Mouse (Mus musculus): Measurements from ENCODE around the gene Fam166a. TPM values are rescaled to one million over a fixed set of nuclear protein-coding genes. Genes with fewer than 3 reads are reported as not detected.
A peak's percentile ranks its signal among the peaks of the same experiment; 100 is the strongest.

Gene Fam166a
- polyA plus RNA-seq (2015; fragmentation: Nextera tagmentation; extraction: Ambion mirVana), result not detected in 2 replicates

- peaks cover 5% of the 10 kb centered on the region for H3K4me1 ChIP-seq
- no peak within 1 kb of the TSS for H3K27ac ChIP-seq (replicated peaks)
- H3K4me3 ChIP-seq, result no peak within 1 kb of the TSS
- no peak within 1 kb of the TSS for H3K9ac ChIP-seq
- H3K4me2 ChIP-seq, result no peak within 1 kb of the TSS
- peaks cover 23% of the 10 kb centered on the region for H3K36me3 ChIP-seq
- no peak for ATAC-seq (ENCODE audit: extremely low read depth, insufficient number of reproducible peaks, low FRiP score, low TSS enrichment)
- peaks cover 11% of the 10 kb centered on the region for H3K27me3 ChIP-seq (replicated peaks)
- H3K9me3 ChIP-seq, result no peaks in the 10 kb centered on the region
These were observed at the start of gene Fam166a for GRCm38 (mm10) chr2:25218445-25218844. Gene Fam166a, plus strand, starts transcription at chr2:25218745.

- WGBS, result 45% methylated on average over 5 of the region's 5 CpGs
These were observed 48.8 kb upstream of the Fam166a start for GRCm38 (mm10) chr2:25169778-25170177.

GRCm38 (mm10) chr2:25170326-25171100 is 48.0 kb upstream of the Fam166a start:
- H3K4me2 ChIP-seq, result no peak overlapping the region
- H3K9me3 ChIP-seq, result no peaks in the 10 kb centered on the region
- peak overlapping the region; percentile 17; the same call in 1 of the 2 replicates for H3K27ac ChIP-seq (replicated peaks)
- WGBS, result 56% methylated on average over 10 of the region's 10 CpGs
- ATAC-seq (ENCODE audit: extremely low read depth, insufficient number of reproducible peaks, low FRiP score, low TSS enrichment), result no peak
- no peak overlapping the region for H3K9ac ChIP-seq
- peaks cover 9% of the 10 kb centered on the region for H3K27me3 ChIP-seq (replicated peaks)
- H3K36me3 ChIP-seq, result no peaks in the 10 kb centered on the region
- no peak overlapping the region for H3K4me3 ChIP-seq
- peaks cover 36% of the 10 kb centered on the region for H3K4me1 ChIP-seq

More at GRCm38 (mm10) chr2:25169778-25170177, 48.8 kb upstream of the Fam166a start:
- Histone ChIP-seq H3K27ac (replicated peaks) (no peak overlapping the region), H3K4me2 (no peak overlapping the region), H3K27me3 (replicated peaks) (peaks cover 6% of the 10 kb centered on the region; the same call in 1 of the 2 replicates), H3K36me3 (no peaks in the 10 kb centered on the region), H3K9me3 (no peaks in the 10 kb centered on the region), H3K4me1 (peaks cover 36% of the 10 kb centered on the region), H3K9ac (no peak overlapping the region), H3K4me3 (no peak overlapping the region)
- ATAC-seq (ENCODE audit: extremely low read depth, insufficient number of reproducible peaks, low FRiP score, low TSS enrichment), result no peak

GRCm38 (mm10) chr2:25171101-25171768 is 47.3 kb upstream of the Fam166a start:
- H3K4me3 ChIP-seq, result no peak overlapping the region
- WGBS, result 80% methylated on average over 6 of the region's 6 CpGs
- peaks cover 16% of the 10 kb centered on the region for H3K27me3 ChIP-seq (replicated peaks)
- no peak overlapping the region for H3K27ac ChIP-seq (replicated peaks)
- H3K36me3 ChIP-seq, result no peaks in the 10 kb centered on the region
- no peak for ATAC-seq (ENCODE audit: extremely low read depth, insufficient number of reproducible peaks, low FRiP score, low TSS enrichment)
- no peaks in the 10 kb centered on the region for H3K9me3 ChIP-seq
- H3K4me2 ChIP-seq, result no peak overlapping the region
- H3K9ac ChIP-seq, result no peak overlapping the region
- peaks cover 38% of the 10 kb centered on the region for H3K4me1 ChIP-seq

GRCm38 (mm10) chr2:25171769-25172153 is 46.8 kb upstream of the Fam166a start:
- Histone ChIP-seq H3K27me3 (replicated peaks) (peaks cover 22% of the 10 kb centered on the region), H3K9me3 (no peaks in the 10 kb centered on the region), H3K4me2 (no peak overlapping the region), H3K4me3 (no peak overlapping the region), H3K9ac (no peak overlapping the region), H3K27ac (replicated peaks) (no peak overlapping the region), H3K4me1 (peaks cover 43% of the 10 kb centered on the region), H3K36me3 (no peaks in the 10 kb centered on the region)
- no peak for ATAC-seq (ENCODE audit: extremely low read depth, insufficient number of reproducible peaks, low FRiP score, low TSS enrichment)
- 70% methylated on average over 1 of the region's 1 CpGs for WGBS

GRCm38 (mm10) chr2:25172629-25173028 is 45.9 kb upstream of the Fam166a start:
- no peak overlapping the region for H3K4me3 ChIP-seq
- 47% methylated on average over 8 of the region's 8 CpGs for WGBS
- peaks cover 30% of the 10 kb centered on the region for H3K27me3 ChIP-seq (replicated peaks)
- no peak overlapping the region for H3K9ac ChIP-seq
- H3K4me1 ChIP-seq, result peaks cover 45% of the 10 kb centered on the region
- H3K4me2 ChIP-seq, result no peak overlapping the region
- H3K9me3 ChIP-seq, result no peaks in the 10 kb centered on the region
- ATAC-seq (ENCODE audit: extremely low read depth, insufficient number of reproducible peaks, low FRiP score, low TSS enrichment), result no peak
- H3K36me3 ChIP-seq, result no peaks in the 10 kb centered on the region
- H3K27ac ChIP-seq (replicated peaks), result no peak overlapping the region

GRCm38 (mm10) chr2:25173821-25174220 is 44.7 kb upstream of the Fam166a start:
- 88% methylated on average over 4 of the region's 4 CpGs for WGBS
- Histone ChIP-seq H3K27me3 (replicated peaks) (peaks cover 42% of the 10 kb centered on the region), H3K36me3 (no peaks in the 10 kb centered on the region), H3K4me1 (peaks cover 48% of the 10 kb centered on the region), H3K4me2 (no peak overlapping the region), H3K27ac (replicated peaks) (no peak overlapping the region), H3K4me3 (no peak overlapping the region), H3K9me3 (no peaks in the 10 kb centered on the region), H3K9ac (no peak overlapping the region)
- ATAC-seq (ENCODE audit: extremely low read depth, insufficient number of reproducible peaks, low FRiP score, low TSS enrichment), result no peak

- H3K4me3 ChIP-seq, result no peak overlapping the region
- no peak overlapping the region for H3K4me2 ChIP-seq
- H3K4me1 ChIP-seq, result peaks cover 47% of the 10 kb centered on the region
- H3K27me3 ChIP-seq (replicated peaks), result peaks cover 55% of the 10 kb centered on the region
- no peak for ATAC-seq (ENCODE audit: extremely low read depth, insufficient number of reproducible peaks, low FRiP score, low TSS enrichment)
- no peak overlapping the region for H3K27ac ChIP-seq (replicated peaks)
- H3K36me3 ChIP-seq, result no peaks in the 10 kb centered on the region
- no peak overlapping the region for H3K9ac ChIP-seq
- no peaks in the 10 kb centered on the region for H3K9me3 ChIP-seq
- WGBS, result 49% methylated on average over 7 of the region's 7 CpGs
These were observed 43.5 kb upstream of the Fam166a start for GRCm38 (mm10) chr2:25174866-25175689.

GRCm38 (mm10) chr2:25175690-25176078 is 42.9 kb upstream of the Fam166a start:
- Histone ChIP-seq H3K4me3 (no peak overlapping the region), H3K27ac (replicated peaks) (no peak overlapping the region), H3K36me3 (no peaks in the 10 kb centered on the region), H3K4me2 (no peak overlapping the region), H3K4me1 (peaks cover 44% of the 10 kb centered on the region), H3K9ac (no peak overlapping the region), H3K9me3 (no peaks in the 10 kb centered on the region), H3K27me3 (replicated peaks) (peaks cover 58% of the 10 kb centered on the region)
- no peak for ATAC-seq (ENCODE audit: extremely low read depth, insufficient number of reproducible peaks, low FRiP score, low TSS enrichment)
- whole genome bisulfite sequencing, result 66% methylated on average over 4 of the region's 4 CpGs

- Histone ChIP-seq H3K4me2 (no peak overlapping the region), H3K4me1 (peaks cover 49% of the 10 kb centered on the region), H3K4me3 (no peak overlapping the region), H3K27me3 (replicated peaks) (peaks cover 66% of the 10 kb centered on the region), H3K9me3 (no peaks in the 10 kb centered on the region), H3K9ac (0 out of 2 replicates have a peak overlapping the region, but pooled peaks have one; percentile 4), H3K36me3 (no peaks in the 10 kb centered on the region), H3K27ac (replicated peaks) (peak overlapping the region; percentile 67)
- 32% methylated on average over 6 of the region's 6 CpGs for WGBS
- no peak for ATAC-seq (ENCODE audit: extremely low read depth, insufficient number of reproducible peaks, low FRiP score, low TSS enrichment)
These were observed 42.0 kb upstream of the Fam166a start for GRCm38 (mm10) chr2:25176573-25176972.

- Histone ChIP-seq H3K27me3 (replicated peaks) (peaks cover 67% of the 10 kb centered on the region), H3K36me3 (no peaks in the 10 kb centered on the region), H3K9ac (peak overlapping the region; percentile 52; the same call in 1 of the 2 replicates), H3K27ac (replicated peaks) (peak overlapping the region; percentile 67), H3K4me2 (peak overlapping the region; percentile 14; the same call in 1 of the 2 replicates), H3K4me1 (peaks cover 54% of the 10 kb centered on the region), H3K4me3 (0 out of 2 replicates have a peak overlapping the region, but pooled peaks have one; percentile 0), H3K9me3 (no peaks in the 10 kb centered on the region)
- ATAC-seq (ENCODE audit: extremely low read depth, insufficient number of reproducible peaks, low FRiP score, low TSS enrichment), result no peak
- WGBS, result 48% methylated on average over 4 of the region's 4 CpGs
These were observed 41.5 kb upstream of the Fam166a start for GRCm38 (mm10) chr2:25177076-25177475.
